Mouse (Mus musculus): Measurements from ENCODE around the gene Rab3ip. TPM values are rescaled to one million over a fixed set of nuclear protein-coding genes. Genes with fewer than 3 reads are reported as not detected.

Gene Rab3ip
- total RNA-seq, 1 experiment: 51.9 TPM

GRCm38 (mm10) chr10:116964571-116964970, 14.0 kb upstream of the Rab3ip start:
- DNase-seq (ENCODE audit: low read depth, low spot score): no peak
- H3K9ac ChIP-seq (ENCODE audit: insufficient read depth, low read depth, low read length, poor library complexity, severe bottlenecking): no peak overlapping the region
- no peak overlapping the region for H3K27ac ChIP-seq (ENCODE audit: insufficient read depth, low read depth, low read length, poor library complexity, severe bottlenecking)
- no peaks in the 10 kb centered on the region for H3K9me3 ChIP-seq (ENCODE audit: control insufficient read depth, insufficient read depth, low read depth, low read length)
- H3K4me3 ChIP-seq (ENCODE audit: insufficient read depth in 1 of 2, low read depth in 1 of 2, low read length in 2 of 2, poor library complexity in 1 of 2, severe bottlenecking in 1 of 2): no peak overlapping the region
- H3K4me1 ChIP-seq (ENCODE audit: control insufficient read depth in 2 of 2, insufficient read depth in 2 of 2, low read length in 2 of 2, poor library complexity in 1 of 2): no peaks in the 10 kb centered on the region
- in situ Hi-C loops (cut with MboI; ENCODE audit: low sequenced_read_pairs in 2 of 2, unreplicated experiment in 2 of 2): no loop called here
- H3K36me3 ChIP-seq (ENCODE audit: control insufficient read depth, insufficient read depth, low read length, poor library complexity, severe bottlenecking): no peaks in the 10 kb centered on the region
- TF ChIP-seq HCFC1 (IDR thresholded peaks at IDR 0.05; ENCODE audit: borderline replicate concordance, insufficient read depth, low read length) (no peak), CHD2 (IDR thresholded peaks at IDR 0.05; ENCODE audit: low read depth, low read length) (no peak), MAFK (IDR thresholded peaks at IDR 0.05; ENCODE audit: insufficient read depth, low read depth, low read length) (no peak), ZC3H11A (IDR thresholded peaks at IDR 0.05; ENCODE audit: borderline replicate concordance, low read depth, low read length) (no peak), ZNF384 (IDR thresholded peaks at IDR 0.05; ENCODE audit: low read depth, low read length) (no peak)

GRCm38 (mm10) chr10:116964084-116964483, 13.5 kb upstream of the Rab3ip start:
- H3K27ac ChIP-seq (ENCODE audit: insufficient read depth, low read depth, low read length, poor library complexity, severe bottlenecking): no peak overlapping the region
- no peak for DNase-seq (ENCODE audit: low read depth, low spot score)
- no peak overlapping the region for H3K9ac ChIP-seq (ENCODE audit: insufficient read depth, low read depth, low read length, poor library complexity, severe bottlenecking)
- H3K9me3 ChIP-seq (ENCODE audit: control insufficient read depth, insufficient read depth, low read depth, low read length): no peaks in the 10 kb centered on the region
- TF ChIP-seq HCFC1 (IDR thresholded peaks at IDR 0.05; ENCODE audit: borderline replicate concordance, insufficient read depth, low read length): no peak
- TF ChIP-seq ZC3H11A (IDR thresholded peaks at IDR 0.05; ENCODE audit: borderline replicate concordance, low read depth, low read length): no peak
- TF ChIP-seq ZNF384 (IDR thresholded peaks at IDR 0.05; ENCODE audit: low read depth, low read length): no peak
- TF ChIP-seq MAFK (IDR thresholded peaks at IDR 0.05; ENCODE audit: insufficient read depth, low read depth, low read length): no peak
- no peak for TF ChIP-seq CHD2 (IDR thresholded peaks at IDR 0.05; ENCODE audit: low read depth, low read length)
- peak overlapping the region in 1 of 2 experiments; percentile 41; a peak in 2 of 4 replicates for H3K4me3 ChIP-seq (ENCODE audit: insufficient read depth in 1 of 2, low read depth in 1 of 2, low read length in 2 of 2, poor library complexity in 1 of 2, severe bottlenecking in 1 of 2)
- no peaks in the 10 kb centered on the region for H3K36me3 ChIP-seq (ENCODE audit: control insufficient read depth, insufficient read depth, low read length, poor library complexity, severe bottlenecking)
- H3K4me1 ChIP-seq (ENCODE audit: control insufficient read depth in 2 of 2, insufficient read depth in 2 of 2, low read length in 2 of 2, poor library complexity in 1 of 2): no peaks in the 10 kb centered on the region
- in situ Hi-C loops (cut with MboI; ENCODE audit: low sequenced_read_pairs in 2 of 2, unreplicated experiment in 2 of 2): no loop called here

- Histone ChIP-seq H3K9me3 (ENCODE audit: control insufficient read depth, insufficient read depth, low read depth, low read length) (no peaks in the 10 kb centered on the region), H3K4me1 (ENCODE audit: control insufficient read depth in 2 of 2, insufficient read depth in 2 of 2, low read length in 2 of 2, poor library complexity in 1 of 2) (no peaks in the 10 kb centered on the region), H3K27ac (ENCODE audit: insufficient read depth, low read depth, low read length, poor library complexity, severe bottlenecking) (no peak overlapping the region), H3K4me3 (ENCODE audit: insufficient read depth in 1 of 2, low read depth in 1 of 2, low read length in 2 of 2, poor library complexity in 1 of 2, severe bottlenecking in 1 of 2) (no peak overlapping the region), H3K36me3 (ENCODE audit: control insufficient read depth, insufficient read depth, low read length, poor library complexity, severe bottlenecking) (no peaks in the 10 kb centered on the region), H3K9ac (ENCODE audit: insufficient read depth, low read depth, low read length, poor library complexity, severe bottlenecking) (no peak overlapping the region)
- DNase-seq (ENCODE audit: low read depth, low spot score): no peak
- TF ChIP-seq CHD2 (IDR thresholded peaks at IDR 0.05; ENCODE audit: low read depth, low read length) (no peak), ZNF384 (IDR thresholded peaks at IDR 0.05; ENCODE audit: low read depth, low read length) (no peak), MAFK (IDR thresholded peaks at IDR 0.05; ENCODE audit: insufficient read depth, low read depth, low read length) (no peak), HCFC1 (IDR thresholded peaks at IDR 0.05; ENCODE audit: borderline replicate concordance, insufficient read depth, low read length) (no peak), ZC3H11A (IDR thresholded peaks at IDR 0.05; ENCODE audit: borderline replicate concordance, low read depth, low read length) (no peak)
- in situ Hi-C loops (cut with MboI; ENCODE audit: low sequenced_read_pairs in 2 of 2, unreplicated experiment in 2 of 2): no loop called here
Observed at GRCm38 (mm10) chr10:116962803-116963202, 12.2 kb upstream of the Rab3ip start.

- TF ChIP-seq ZC3H11A (IDR thresholded peaks at IDR 0.05; ENCODE audit: borderline replicate concordance, low read depth, low read length) (no peak), CHD2 (IDR thresholded peaks at IDR 0.05; ENCODE audit: low read depth, low read length) (no peak), ZNF384 (IDR thresholded peaks at IDR 0.05; ENCODE audit: low read depth, low read length) (no peak), HCFC1 (IDR thresholded peaks at IDR 0.05; ENCODE audit: borderline replicate concordance, insufficient read depth, low read length) (no peak), MAFK (IDR thresholded peaks at IDR 0.05; ENCODE audit: insufficient read depth, low read depth, low read length) (no peak)
- no peaks in the 10 kb centered on the region for H3K36me3 ChIP-seq (ENCODE audit: control insufficient read depth, insufficient read depth, low read length, poor library complexity, severe bottlenecking)
- no peak overlapping the region for H3K4me3 ChIP-seq (ENCODE audit: insufficient read depth in 1 of 2, low read depth in 1 of 2, low read length in 2 of 2, poor library complexity in 1 of 2, severe bottlenecking in 1 of 2)
- in situ Hi-C loops (cut with MboI; ENCODE audit: low sequenced_read_pairs in 2 of 2, unreplicated experiment in 2 of 2): no loop called here
- H3K4me1 ChIP-seq (ENCODE audit: control insufficient read depth in 2 of 2, insufficient read depth in 2 of 2, low read length in 2 of 2, poor library complexity in 1 of 2): peaks cover 0 to 2% of the 10 kb centered on the region in 2 experiments; a peak in 1 of 4 replicates
- H3K9ac ChIP-seq (ENCODE audit: insufficient read depth, low read depth, low read length, poor library complexity, severe bottlenecking): no peak overlapping the region
- no peaks in the 10 kb centered on the region for H3K9me3 ChIP-seq (ENCODE audit: control insufficient read depth, insufficient read depth, low read depth, low read length)
- H3K27ac ChIP-seq (ENCODE audit: insufficient read depth, low read depth, low read length, poor library complexity, severe bottlenecking): no peak overlapping the region
- DNase-seq (ENCODE audit: low read depth, low spot score): no peak
Observed at GRCm38 (mm10) chr10:116962152-116962551, 11.6 kb upstream of the Rab3ip start.

Data from ES-E14 (cell line).